In genomic region chr2:174502321-174502720, GRCm38 (mm10) we compare ENCODE assay signal across 16 mouse cellular contexts. TPM values are rescaled to one million over a fixed set of nuclear protein-coding genes. Genes with fewer than 3 reads are reported as not detected.
DNase-seq lines count a peak whose midpoint lies in the region; ATAC-seq and TF ChIP-seq lines count a peak whose summit lies in the region.
"Had no signal": no experiment of that assay in that cellular context is flagged by ENCODE, and none has a peak within 500 bp of the region (broad histone marks: within the 10 kb centered on the region; RNA-seq: fewer than 3 reads in every experiment).

No protein-coding gene starts in this region.

- H3K79me2 ChIP-seq in myocyte (ENCODE audit: control insufficient read depth, insufficient read depth) = no peaks in the 10 kb centered on the region

- H3K27me3 ChIP-seq in heart, embryonic 14.5 days (ENCODE audit: control insufficient read depth, insufficient read depth, low read length) = no peaks in the 10 kb centered on the region
- no peaks in the 10 kb centered on the region for H3K27me3 ChIP-seq in midbrain, embryonic 15.5 days (replicated peaks)
- no peaks in the 10 kb centered on the region for H3K27me3 ChIP-seq in midbrain, embryonic 11.5 days (ENCODE audit: control insufficient read depth, insufficient read depth, low read length)
- no peaks in the 10 kb centered on the region for H3K27me3 ChIP-seq in embryonic facial prominence, embryonic 10.5 days (replicated peaks; ENCODE audit: low read depth, poor library complexity, severe bottlenecking)
- H3K27me3 ChIP-seq in myocyte (ENCODE audit: control insufficient read depth, insufficient read depth, insufficient read length) = no peaks in the 10 kb centered on the region
- no peaks in the 10 kb centered on the region for H3K27me3 ChIP-seq in liver, embryonic 12.5 days (replicated peaks)
- H3K27me3 ChIP-seq: embryonic facial prominence, embryonic 13.5 days; intestine, embryonic 15.5 days; limb, embryonic 12.5 days had no signal

- WGBS in heart, embryonic 14.5 days = 49% methylated on average over 5 of the region's 5 CpGs
- WGBS in midbrain, embryonic 15.5 days = 56% methylated on average over 5 of the region's 5 CpGs
- WGBS in midbrain, embryonic 11.5 days = 76% methylated on average over 5 of the region's 5 CpGs
- WGBS in embryonic facial prominence, embryonic 10.5 days = 61% methylated on average over 5 of the region's 5 CpGs
- 44% methylated on average over 5 of the region's 5 CpGs for WGBS in liver, embryonic 12.5 days (ENCODE audit: insufficient replicate concordance)

- no peak overlapping the region for H3K9ac ChIP-seq in heart, embryonic 14.5 days (ENCODE audit: low read length)
- H3K9ac ChIP-seq in midbrain, embryonic 15.5 days = no peak overlapping the region
- no peak overlapping the region for H3K9ac ChIP-seq in midbrain, embryonic 11.5 days (ENCODE audit: low read length)
- no peak overlapping the region for H3K9ac ChIP-seq in liver, embryonic 12.5 days
- H3K9ac ChIP-seq: embryonic facial prominence, embryonic 13.5 days; intestine, embryonic 15.5 days; limb, embryonic 12.5 days; liver, embryonic 14.5 days had no signal

- H3ac ChIP-seq in myocyte (ENCODE audit: control insufficient read depth, insufficient read length) = no peak overlapping the region

- no peak overlapping the region for H3K4me3 ChIP-seq in heart, embryonic 14.5 days (ENCODE audit: control insufficient read depth in 1 of 2, insufficient read depth in 1 of 2, low read depth in 1 of 2, low read length in 2 of 2)
- H3K4me3 ChIP-seq in midbrain, embryonic 15.5 days = no peak overlapping the region
- H3K4me3 ChIP-seq in midbrain, embryonic 11.5 days (ENCODE audit: low read depth, low read length) = no peak overlapping the region
- H3K4me3 ChIP-seq in embryonic facial prominence, embryonic 10.5 days = no peak overlapping the region
- no peak overlapping the region for H3K4me3 ChIP-seq in myocyte
- H3K4me3 ChIP-seq in liver, embryonic 12.5 days = no peak overlapping the region
- H3K4me3 ChIP-seq: embryonic facial prominence, embryonic 13.5 days; intestine, embryonic 15.5 days; limb, embryonic 12.5 days had no signal

- DNase-seq in heart, postnatal 10 days = no peak
- no peak for DNase-seq in midbrain, embryonic 11.5 days (ENCODE audit: low spot score, missing footprints)
- peak; percentile 16 for DNase-seq in embryonic facial prominence, embryonic 10.5 days (ENCODE audit: low spot score)
- no peak for DNase-seq in adrenal gland, adult 18-20 months (ENCODE audit: low spot score in 2 of 2)
- DNase-seq: cerebellum, adult 2 months; layer of hippocampus, adult 9-11 months had no signal

- H3K9me3 ChIP-seq in heart, embryonic 14.5 days (ENCODE audit: control insufficient read depth, low read length) = no peaks in the 10 kb centered on the region
- H3K9me3 ChIP-seq in midbrain, embryonic 15.5 days = no peaks in the 10 kb centered on the region
- no peaks in the 10 kb centered on the region for H3K9me3 ChIP-seq in midbrain, embryonic 11.5 days (ENCODE audit: control insufficient read depth, low read length)
- no peaks in the 10 kb centered on the region for H3K9me3 ChIP-seq in embryonic facial prominence, embryonic 10.5 days
- H3K9me3 ChIP-seq in liver, embryonic 12.5 days (replicated peaks) = no peaks in the 10 kb centered on the region
- H3K9me3 ChIP-seq: embryonic facial prominence, embryonic 13.5 days; intestine, embryonic 15.5 days; limb, embryonic 12.5 days had no signal

- no peak overlapping the region for H3K27ac ChIP-seq in heart, embryonic 14.5 days (replicated peaks in 1 of 2; ENCODE audit: control insufficient read depth in 1 of 2, insufficient read depth in 1 of 2, low read depth in 2 of 2, low read length in 2 of 2)
- no peak overlapping the region for H3K27ac ChIP-seq in midbrain, embryonic 15.5 days
- H3K27ac ChIP-seq in midbrain, embryonic 11.5 days (ENCODE audit: low read depth, low read length) = no peak overlapping the region
- H3K27ac ChIP-seq in embryonic facial prominence, embryonic 10.5 days (replicated peaks) = no peak overlapping the region
- H3K27ac ChIP-seq in liver, embryonic 12.5 days = no peak overlapping the region
- H3K27ac ChIP-seq: embryonic facial prominence, embryonic 13.5 days; intestine, embryonic 15.5 days; limb, embryonic 12.5 days; liver, embryonic 14.5 days had no signal

- no peaks in the 10 kb centered on the region for H3K36me3 ChIP-seq in heart, embryonic 14.5 days (ENCODE audit: control insufficient read depth, insufficient read depth, low read length)
- H3K36me3 ChIP-seq in midbrain, embryonic 15.5 days (replicated peaks) = no peaks in the 10 kb centered on the region
- no peaks in the 10 kb centered on the region for H3K36me3 ChIP-seq in midbrain, embryonic 11.5 days (ENCODE audit: control insufficient read depth, insufficient read depth, low read length)
- H3K36me3 ChIP-seq in embryonic facial prominence, embryonic 10.5 days (replicated peaks) = no peaks in the 10 kb centered on the region
- no peaks in the 10 kb centered on the region for H3K36me3 ChIP-seq in myocyte (ENCODE audit: control insufficient read depth, insufficient read depth)
- no peaks in the 10 kb centered on the region for H3K36me3 ChIP-seq in liver, embryonic 12.5 days
- H3K36me3 ChIP-seq: embryonic facial prominence, embryonic 13.5 days; intestine, embryonic 15.5 days; limb, embryonic 12.5 days had no signal

- H3K4me2 ChIP-seq in heart, embryonic 14.5 days (ENCODE audit: low read length) = peak overlapping the region; percentile 48
- no peak overlapping the region; the same call in 1 of the 2 replicates for H3K4me2 ChIP-seq in midbrain, embryonic 15.5 days
- no peak overlapping the region for H3K4me2 ChIP-seq in midbrain, embryonic 11.5 days
- peak overlapping the region; percentile 44 for H3K4me2 ChIP-seq in myocyte (ENCODE audit: low read depth)
- no peak overlapping the region for H3K4me2 ChIP-seq in liver, embryonic 12.5 days
- H3K4me2 ChIP-seq: embryonic facial prominence, embryonic 13.5 days; intestine, embryonic 15.5 days; limb, embryonic 12.5 days had no signal

- TF ChIP-seq POLR2A in myocyte (IDR thresholded peaks at IDR 0.05; ENCODE audit: insufficient read length, low read depth) = no peak

- H3K4me1 ChIP-seq in heart, embryonic 14.5 days (ENCODE audit: control insufficient read depth in 2 of 2, insufficient read depth in 2 of 2, low read length in 2 of 2) = peaks cover 5 to 7% of the 10 kb centered on the region in 2 experiments; a peak in 3 of 4 replicates
- H3K4me1 ChIP-seq in midbrain, embryonic 15.5 days = peaks cover 7% of the 10 kb centered on the region; the same call in 1 of the 2 replicates
- no peaks in the 10 kb centered on the region for H3K4me1 ChIP-seq in midbrain, embryonic 11.5 days (ENCODE audit: control insufficient read depth, insufficient read depth, low read length)
- H3K4me1 ChIP-seq in embryonic facial prominence, embryonic 10.5 days = peaks cover 12% of the 10 kb centered on the region
- no peaks in the 10 kb centered on the region for H3K4me1 ChIP-seq in liver, embryonic 12.5 days
- H3K4me1 ChIP-seq: embryonic facial prominence, embryonic 13.5 days; intestine, embryonic 15.5 days had no signal

- intact Hi-C loops in heart, postnatal 10 days (cut with DNase I) = no loop called here

- ATAC-seq in heart, embryonic 14.5 days (ENCODE audit: insufficient number of reproducible peaks, insufficient read depth, low FRiP score, low read depth) = no peak
- 0 out of 2 replicates have a peak, but pooled peaks have one; percentile 24 for ATAC-seq in midbrain, embryonic 15.5 days (replicated peaks)
- no peak for ATAC-seq in midbrain, embryonic 11.5 days (ENCODE audit: low FRiP score)
- no peak for ATAC-seq in liver, embryonic 12.5 days
- ATAC-seq: CD4-positive, CD25-positive, alpha-beta regulatory T cell, adult 4 months; intestine, embryonic 15.5 days had no signal

TF ChIP-seq in myocyte, 11 proteins besides CTCF, POLR2A, EP300 and RAD21 (continues in another document):
- TF ChIP-seq POLR2AphosphoS2 (IDR thresholded peaks at IDR 0.05; ENCODE audit: insufficient read length, low read depth) (no peak), REST (IDR thresholded peaks at IDR 0.05; ENCODE audit: insufficient read depth, insufficient read length) (no peak), USF1 (IDR thresholded peaks at IDR 0.05; ENCODE audit: low read depth) (no peak), MAX (IDR thresholded peaks at IDR 0.05; ENCODE audit: low read depth) (no peak)

RNA-seq across cellular contexts. Expression of gene Prelid3b, which starts 29.4 kb away (rescaled TPM):
- 133 and 137 TPM in 2 replicates for polyA plus RNA-seq in heart, embryonic 14.5 days (2014; fragmentation: Nextera tagmentation; extraction: Ambion mirVana)
- total RNA-seq in heart, postnatal 10 days (2021) = 10 to 100 TPM; 85.0 to 88.6 TPM
- 108 and 113 TPM in 2 replicates for polyA plus RNA-seq in midbrain, embryonic 15.5 days (2015; fragmentation: Nextera tagmentation; extraction: Ambion mirVana)
- polyA plus RNA-seq in midbrain, embryonic 11.5 days (2014; fragmentation: Nextera tagmentation; extraction: Ambion mirVana) = 129 and 130 TPM in 2 replicates
- polyA plus RNA-seq in embryonic facial prominence, embryonic 10.5 days (2016; fragmentation: Nextera tagmentation; extraction: Ambion mirVana) = 121 and 133 TPM in 2 replicates
- polyA plus RNA-seq in myocyte (2012; fragmentation: generic; extraction: Trizol) = 81.4 TPM
- total RNA-seq in adrenal gland, adult 18-20 months (2021) = 100 to 1,000 TPM; 118 to 119 TPM
- 113 and 115 TPM in 2 replicates for polyA plus RNA-seq in liver, embryonic 12.5 days (2016; fragmentation: Nextera tagmentation; extraction: Ambion mirVana)

RNA-seq across cellular contexts. Expression of gene Atp5e, which starts 38.4 kb away (rescaled TPM):
- polyA plus RNA-seq in heart, embryonic 14.5 days (2014; fragmentation: Nextera tagmentation; extraction: Ambion mirVana) = 1,324 and 1,420 TPM in 2 replicates
- 1,000 to 10,000 TPM; 1,182 to 1,233 TPM for total RNA-seq in heart, postnatal 10 days (2021)
- polyA plus RNA-seq in midbrain, embryonic 15.5 days (2015; fragmentation: Nextera tagmentation; extraction: Ambion mirVana) = 656 and 712 TPM in 2 replicates
- 694 and 705 TPM in 2 replicates for polyA plus RNA-seq in midbrain, embryonic 11.5 days (2014; fragmentation: Nextera tagmentation; extraction: Ambion mirVana)
- 555 and 612 TPM in 2 replicates for polyA plus RNA-seq in embryonic facial prominence, embryonic 10.5 days (2016; fragmentation: Nextera tagmentation; extraction: Ambion mirVana)
- polyA plus RNA-seq in myocyte (2012; fragmentation: generic; extraction: Trizol) = 1,160 TPM
- total RNA-seq in adrenal gland, adult 18-20 months (2021) = 100 to 1,000 TPM; 546 to 718 TPM
- 514 and 545 TPM in 2 replicates for polyA plus RNA-seq in liver, embryonic 12.5 days (2016; fragmentation: Nextera tagmentation; extraction: Ambion mirVana)

RNA-seq across cellular contexts. Expression of gene Tubb1, which starts 51.8 kb away (rescaled TPM):
- 1.8 and 2.3 TPM in 2 replicates for polyA plus RNA-seq in heart, embryonic 14.5 days (2014; fragmentation: Nextera tagmentation; extraction: Ambion mirVana)
- total RNA-seq in heart, postnatal 10 days (2021) = 1 to 10 TPM; 1.8 to 3.3 TPM
- 0.50 and 0.79 TPM in 2 replicates for polyA plus RNA-seq in midbrain, embryonic 15.5 days (2015; fragmentation: Nextera tagmentation; extraction: Ambion mirVana)
- 5.3 and 6.8 TPM in 2 replicates for polyA plus RNA-seq in midbrain, embryonic 11.5 days (2014; fragmentation: Nextera tagmentation; extraction: Ambion mirVana)
- 4.3 and 5.2 TPM in 2 replicates for polyA plus RNA-seq in embryonic facial prominence, embryonic 10.5 days (2016; fragmentation: Nextera tagmentation; extraction: Ambion mirVana)
- polyA plus RNA-seq in myocyte (2012; fragmentation: generic; extraction: Trizol) = not detected
- total RNA-seq in adrenal gland, adult 18-20 months (2021) = 1 to 10 TPM in 1 of 2 experiments, under 1 TPM in 1; 0.86 to 3.1 TPM
- polyA plus RNA-seq in liver, embryonic 12.5 days (2016; fragmentation: Nextera tagmentation; extraction: Ambion mirVana) = 48.2 and 55.7 TPM in 2 replicates
- polyA plus RNA-seq: CD4-positive, CD25-positive, alpha-beta regulatory T cell, adult 4 months; small intestine, adult 2 months had no signal

Comparison
In these comparisons a context has a peak if more than half of its experiments do, and no peak if none do; other contexts are left out.
1. H3K4me2 ChIP-seq: peak in heart, embryonic 14.5 days (single experiment) and myocyte (single experiment); none in midbrain, embryonic 15.5 days (single experiment), midbrain, embryonic 11.5 days (single experiment) and liver, embryonic 12.5 days (single experiment).